Mouse (Mus musculus) erythroblast, embryonic 14.5 days (primary cell): ENCODE results near the gene Hdac1.

Source experiments
- GATA1 ChIP-seq: IDR thresholded peaks from 2 replicates; pipeline ENCODE4 v1.6.1; 2012; ENCODE audit warnings: low read length, inconsistent platforms, mixed read lengths
- TAL1 ChIP-seq: IDR thresholded peaks from 3 replicates; pipeline ENCODE4 v1.6.1; 2012; ENCODE audit warnings: low read length, inconsistent platforms, mixed read lengths

DNA sequence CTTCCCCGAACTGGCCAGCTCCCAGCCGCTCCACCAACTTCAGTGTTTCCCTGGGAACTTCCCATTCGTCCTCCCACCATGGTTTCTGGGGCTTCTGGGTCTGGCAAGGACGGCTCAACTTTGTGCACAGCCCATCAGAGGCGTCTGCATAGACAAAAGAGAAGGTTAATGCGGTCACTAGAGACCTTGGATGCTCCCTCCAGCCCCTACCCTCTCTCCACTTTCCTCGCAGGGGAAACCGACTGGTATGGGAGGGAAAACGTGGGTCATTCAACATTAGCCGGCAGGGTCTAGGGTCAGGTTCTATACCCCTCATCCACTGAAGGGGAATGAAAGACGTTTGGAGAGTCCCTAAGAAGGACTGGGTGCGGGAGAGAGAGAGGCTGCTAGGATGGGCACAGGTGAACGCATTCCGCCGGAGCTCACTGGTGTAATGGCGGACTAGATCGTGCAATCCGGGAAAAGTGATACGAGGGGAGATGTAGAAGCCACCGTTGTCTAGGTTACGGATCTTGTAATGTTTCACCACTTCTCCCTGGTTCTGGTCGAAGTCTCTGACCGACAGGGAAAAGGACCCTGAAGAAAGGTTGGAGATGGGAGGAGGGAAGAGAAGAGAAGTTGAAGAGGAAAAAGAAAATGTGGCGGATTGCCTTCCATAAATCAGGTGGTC, 13.5 kb upstream of the Hdac1 start:
- TF ChIP-seq GATA1 (no peak), TAL1 (no peak)
